Mouse (Mus musculus) heart, embryonic 11.5 days (tissue): ENCODE measurements around the gene Cyp8b1. TPM values are rescaled to one million over a fixed set of nuclear protein-coding genes. Genes with fewer than 3 reads are reported as not detected.

ENCODE experiments used
- ATAC-seq: fragments of 200-750 bp; cut with Nextera tagmentation; replicated peaks from 2 replicates; pipeline ENCODE4 v1.8.0; 2017; ENCODE audit warnings: moderate library complexity; ENCODE audit not compliant: insufficient number of reproducible peaks, low FRiP score, low TSS enrichment
- H3K27ac ChIP-seq: fragments of 300-500 bp; sonication (generic); 2 replicates; pipeline ENCODE4 v1.5.1; 2014; ENCODE audit warnings: mild to moderate bottlenecking, low read depth, low read length
- H3K27me3 ChIP-seq: fragments of 300-500 bp; sonication (generic); 2 replicates; pipeline ENCODE4 v1.6.1; 2014; ENCODE audit warnings: mild to moderate bottlenecking, low read length, mixed read lengths; ENCODE audit not compliant: control insufficient read depth, insufficient read depth
- H3K36me3 ChIP-seq: fragments of 300-500 bp; sonication (generic); 2 replicates; pipeline ENCODE4 v1.6.1; 2014; ENCODE audit warnings: mild to moderate bottlenecking, low read length, moderate library complexity, mixed read lengths; ENCODE audit not compliant: control insufficient read depth, insufficient read depth
- H3K4me1 ChIP-seq: fragments of 300-500 bp; sonication (generic); 2 replicates; pipeline ENCODE4 v1.6.1; 2014; ENCODE audit warnings: low read length; ENCODE audit not compliant: control insufficient read depth, insufficient read depth
- H3K4me2 ChIP-seq: fragments of 300-500 bp; sonication (generic); 2 replicates; pipeline ENCODE4 v1.6.1; 2014; ENCODE audit warnings: mild to moderate bottlenecking, moderate library complexity
- H3K4me3 ChIP-seq: fragments of 300-500 bp; sonication (generic); 2 replicates; pipeline ENCODE4 v1.5.1; 2014; ENCODE audit warnings: low read depth, low read length
- H3K9ac ChIP-seq: fragments of 300-500 bp; sonication (generic); 2 replicates; pipeline ENCODE4 v1.6.1; 2014; ENCODE audit warnings: mild to moderate bottlenecking, low read depth, low read length, moderate library complexity
- H3K9me3 ChIP-seq: fragments of 300-500 bp; sonication (generic); replicated peaks from 2 replicates; pipeline ENCODE4 v1.6.1; 2016; ENCODE audit warnings: low read length; ENCODE audit not compliant: control insufficient read depth
- WGBS: fragments of 180-500 bp; shearing (Covaris S2); extraction: QIAGEN DNeasy Blood & Tissue Kit; methylation state at CpG from one replicate; pipeline ENCODE4 v1.1.7; 2014; ENCODE audit not compliant: insufficient replicate concordance; 5-methylcytosine and 5-hydroxymethylcytosine counted together
- polyA plus RNA-seq: library from polyadenylated mRNA; unstranded; fragments of >200 nt; fragmentation: Nextera tagmentation; extraction: Ambion mirVana; gene quantifications from 2 replicates; pipeline ENCODE4 v1.2.1, GENCODE M21; 2014

Gene Cyp8b1
- polyA plus RNA-seq, 1 experiment from 2014 or later: not detected

DNA sequence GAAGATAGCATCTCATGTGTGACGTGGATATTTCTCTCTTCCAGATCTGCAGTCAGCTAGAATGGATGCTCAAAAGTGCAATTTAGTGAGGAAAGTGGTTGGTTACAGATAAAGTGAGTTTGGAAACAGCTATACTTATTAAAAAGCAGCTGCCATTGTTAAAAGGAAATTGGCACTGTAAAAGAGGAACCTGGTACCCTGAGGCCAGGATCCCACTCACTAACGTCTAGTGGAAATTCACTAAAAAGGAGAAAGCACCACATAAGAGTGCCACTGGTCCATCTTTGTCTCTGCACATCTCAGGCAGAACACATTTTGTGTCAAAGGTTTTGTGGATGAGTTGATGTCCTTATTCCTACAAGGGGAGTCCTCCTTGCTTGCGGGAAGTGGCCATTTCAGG, 27.5 kb upstream of the Cyp8b1 start:
- no peak overlapping the region for H3K4me3 ChIP-seq
- no peaks in the 10 kb centered on the region for H3K4me1 ChIP-seq
- H3K27ac ChIP-seq: no peak overlapping the region
- WGBS: 79% methylated on average over 3 of the region's 3 CpGs
- ATAC-seq: no peak
- H3K9ac ChIP-seq: no peak overlapping the region
- no peaks in the 10 kb centered on the region for H3K27me3 ChIP-seq
- no peaks in the 10 kb centered on the region for H3K36me3 ChIP-seq
- H3K9me3 ChIP-seq: no peaks in the 10 kb centered on the region
- H3K4me2 ChIP-seq: no peak overlapping the region

DNA sequence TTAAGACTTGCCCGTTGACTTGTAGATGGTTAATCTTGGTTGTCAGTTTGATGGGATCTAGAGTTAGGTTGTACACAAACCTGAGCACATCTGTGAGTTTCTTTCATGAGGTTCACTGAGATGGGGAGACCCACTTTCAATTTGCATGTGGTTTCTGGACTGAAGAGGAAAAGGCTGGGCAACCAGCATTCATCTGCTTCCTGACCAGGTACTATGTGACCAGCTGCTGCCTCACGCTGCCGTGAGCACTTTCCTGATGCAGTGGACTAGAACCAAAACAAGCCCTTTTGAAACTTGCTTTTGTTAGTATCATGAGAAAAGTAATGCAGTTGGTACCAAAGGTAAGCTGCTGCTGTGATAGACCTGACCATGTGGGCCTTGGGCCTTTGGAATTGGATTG, 26.9 kb upstream of the Cyp8b1 start:
- Histone ChIP-seq H3K36me3 (no peaks in the 10 kb centered on the region), H3K27me3 (no peaks in the 10 kb centered on the region), H3K27ac (no peak overlapping the region), H3K4me2 (no peak overlapping the region), H3K4me3 (no peak overlapping the region), H3K9ac (no peak overlapping the region), H3K4me1 (no peaks in the 10 kb centered on the region), H3K9me3 (no peaks in the 10 kb centered on the region)
- ATAC-seq: no peak
- 86% methylated on average over 3 of the region's 3 CpGs for WGBS

DNA sequence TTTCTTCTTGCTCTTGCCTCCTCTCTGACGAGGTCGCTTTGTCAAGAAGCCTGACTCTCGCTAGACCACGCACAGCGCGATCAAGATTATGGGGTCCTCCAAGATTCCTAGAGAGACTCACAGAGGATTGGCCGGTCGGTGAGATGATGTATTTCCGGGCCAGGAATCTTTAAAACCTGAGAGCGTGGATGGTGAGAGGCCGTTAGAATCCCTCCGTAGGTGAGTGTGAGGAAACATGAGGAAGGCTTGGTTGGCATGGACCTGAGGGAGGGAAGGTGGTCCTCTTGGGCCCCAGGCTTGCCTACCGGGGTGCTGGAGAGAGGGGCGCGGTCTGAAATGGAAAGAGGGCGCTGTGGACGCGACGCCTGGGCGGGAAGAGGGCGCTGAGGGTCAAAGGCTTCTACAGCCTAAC, 21.8 kb upstream of the Cyp8b1 start:
- Histone ChIP-seq H3K9ac (0 out of 2 replicates have a peak overlapping the region, but pooled peaks have one; percentile 43), H3K9me3 (no peaks in the 10 kb centered on the region), H3K4me2 (peak overlapping the region; percentile 60), H3K36me3 (no peaks in the 10 kb centered on the region), H3K27me3 (no peaks in the 10 kb centered on the region; the same call in 1 of the 2 replicates), H3K27ac (no peak overlapping the region), H3K4me1 (no peaks in the 10 kb centered on the region), H3K4me3 (peak overlapping the region; percentile 43)
- no peak for ATAC-seq
- WGBS: 48% methylated on average over 21 of the region's 21 CpGs

DNA sequence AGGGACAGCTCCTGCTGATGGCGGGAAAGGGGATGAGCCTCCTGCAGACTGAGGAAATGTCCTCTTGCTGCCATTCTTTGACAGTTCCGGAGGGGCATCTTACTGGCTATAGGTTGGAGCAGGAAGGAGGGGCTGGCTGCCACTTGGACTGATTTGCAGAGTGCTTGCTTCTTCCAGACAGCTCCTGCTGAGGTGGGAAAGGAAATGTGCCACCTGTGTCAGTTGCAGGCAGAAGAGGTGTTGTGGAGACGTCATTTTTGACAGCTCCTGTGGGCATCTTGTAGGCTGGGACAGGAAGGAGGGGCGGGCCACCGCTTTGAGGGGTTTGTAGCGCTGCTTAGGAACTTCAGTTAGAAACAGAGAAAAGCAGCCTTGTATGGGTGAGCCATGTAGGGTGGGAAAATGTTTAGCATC, 21.4 kb upstream of the Cyp8b1 start:
- H3K27me3 ChIP-seq: no peaks in the 10 kb centered on the region; the same call in 1 of the 2 replicates
- H3K9ac ChIP-seq: no peak overlapping the region
- 48% methylated on average over 6 of the region's 6 CpGs for WGBS
- peak overlapping the region; percentile 43 for H3K4me3 ChIP-seq
- no peaks in the 10 kb centered on the region for H3K36me3 ChIP-seq
- no peaks in the 10 kb centered on the region for H3K4me1 ChIP-seq
- no peaks in the 10 kb centered on the region for H3K9me3 ChIP-seq
- ATAC-seq: no peak
- no peak overlapping the region for H3K27ac ChIP-seq
- peak overlapping the region; percentile 60 for H3K4me2 ChIP-seq

DNA sequence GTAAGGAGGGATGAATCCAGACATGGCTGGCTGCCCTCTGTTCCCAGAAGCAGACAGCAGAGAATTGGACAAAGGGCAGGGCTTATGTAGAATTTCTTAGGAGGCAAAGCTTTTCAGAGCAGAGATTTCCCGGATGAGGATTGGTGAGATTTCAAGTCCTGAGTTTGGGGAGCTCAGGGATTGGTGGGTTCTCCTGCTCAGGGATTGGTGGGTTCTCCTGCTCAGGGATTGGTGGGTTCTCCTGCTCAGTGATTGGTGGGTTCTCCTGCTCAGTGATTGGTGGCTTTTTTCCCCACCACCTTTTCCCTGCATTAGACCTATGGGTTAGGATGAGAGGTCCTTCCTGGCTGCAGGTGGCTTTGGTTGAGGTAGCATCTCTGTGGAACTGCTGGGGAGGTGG, 20.8 kb upstream of the Cyp8b1 start:
- no peak for ATAC-seq
- Histone ChIP-seq H3K27ac (no peak overlapping the region), H3K9me3 (no peaks in the 10 kb centered on the region), H3K4me2 (no peak overlapping the region), H3K4me3 (no peak overlapping the region), H3K4me1 (no peaks in the 10 kb centered on the region), H3K27me3 (no peaks in the 10 kb centered on the region; the same call in 1 of the 2 replicates), H3K36me3 (no peaks in the 10 kb centered on the region), H3K9ac (no peak overlapping the region)
- WGBS: 73% methylated on average over 1 of the region's 1 CpGs

DNA sequence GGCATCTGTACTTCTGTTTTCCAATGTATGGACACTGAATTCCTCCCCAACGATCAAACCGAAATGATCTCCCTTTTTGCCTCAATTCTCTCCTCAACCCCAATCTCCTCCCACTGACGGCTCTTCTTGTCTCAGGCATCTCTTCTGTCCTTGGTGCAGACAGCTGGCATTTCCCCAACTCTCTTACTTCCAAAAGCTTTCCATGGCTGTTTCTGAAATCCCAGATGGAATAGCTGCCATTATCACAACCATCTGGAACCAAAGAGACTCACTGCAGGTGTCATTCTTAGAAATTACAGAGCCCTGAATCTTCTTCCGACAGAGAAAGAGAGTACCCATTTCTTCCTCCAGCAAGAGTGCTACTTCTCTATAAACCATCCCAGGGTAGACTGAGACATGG, 18.8 kb upstream of the Cyp8b1 start:
- H3K9ac ChIP-seq: no peak overlapping the region
- H3K27me3 ChIP-seq: no peaks in the 10 kb centered on the region; the same call in 1 of the 2 replicates
- H3K4me2 ChIP-seq: no peak overlapping the region
- WGBS: 69% methylated on average over 4 of the region's 4 CpGs
- no peaks in the 10 kb centered on the region for H3K36me3 ChIP-seq
- no peaks in the 10 kb centered on the region for H3K4me1 ChIP-seq
- H3K4me3 ChIP-seq: no peak overlapping the region
- H3K27ac ChIP-seq: no peak overlapping the region
- no peaks in the 10 kb centered on the region for H3K9me3 ChIP-seq
- no peak for ATAC-seq

DNA sequence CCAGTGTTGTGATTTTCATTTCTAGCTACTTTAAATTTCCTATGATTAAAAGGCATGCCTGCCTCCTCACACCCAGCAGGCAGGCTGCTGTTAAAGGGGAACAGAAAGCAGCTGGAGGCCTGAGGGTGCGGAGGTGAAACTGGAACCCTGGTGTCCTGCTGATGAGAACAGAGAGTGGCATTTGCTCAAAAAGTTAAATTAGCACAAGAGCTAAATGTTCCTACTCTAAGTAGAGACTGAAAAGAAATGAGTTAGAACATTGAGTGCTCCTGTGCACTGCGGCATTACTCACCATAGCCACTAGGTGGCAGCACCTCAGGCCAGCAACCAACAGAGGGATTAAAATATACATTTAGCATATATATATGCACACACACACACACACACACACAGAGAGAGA, 12.4 kb upstream of the Cyp8b1 start:
- no peak for ATAC-seq

DNA sequence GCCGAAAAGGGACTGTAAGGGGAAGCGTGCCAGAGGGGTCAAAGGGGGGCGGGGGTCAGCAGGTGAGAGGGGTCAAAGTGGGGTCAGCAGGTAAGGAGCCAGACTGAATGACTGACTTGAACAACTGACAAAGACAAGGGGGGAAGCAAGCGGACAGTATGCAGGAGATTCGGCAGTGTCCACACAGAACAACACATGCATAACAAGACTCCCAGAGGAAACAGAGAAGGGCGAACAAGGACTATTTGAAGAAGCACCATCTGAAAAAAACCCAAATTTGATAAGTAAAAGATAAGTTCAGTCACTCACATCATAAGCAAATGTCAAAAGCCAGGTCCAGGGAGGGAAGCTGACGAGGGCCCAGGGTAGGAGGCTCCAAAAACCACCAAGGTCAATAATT, 11.6 kb upstream of the Cyp8b1 start:
- Histone ChIP-seq H3K4me3 (no peak overlapping the region), H3K36me3 (no peaks in the 10 kb centered on the region), H3K4me2 (no peak overlapping the region), H3K27me3 (peaks cover 3% of the 10 kb centered on the region; the same call in 1 of the 2 replicates), H3K9ac (no peak overlapping the region), H3K4me1 (0 out of 2 replicates have a peak, but pooled peaks cover 3% of the 10 kb centered on the region), H3K27ac (no peak overlapping the region), H3K9me3 (no peaks in the 10 kb centered on the region)
- no peak for ATAC-seq
- 76% methylated on average over 7 of the region's 7 CpGs for WGBS

More for the DNA sequence above, 12.4 kb upstream of the Cyp8b1 start:
- Histone ChIP-seq H3K9me3 (no peaks in the 10 kb centered on the region), H3K27me3 (peaks cover 3% of the 10 kb centered on the region; the same call in 1 of the 2 replicates), H3K4me1 (0 out of 2 replicates have a peak, but pooled peaks cover 3% of the 10 kb centered on the region), H3K9ac (no peak overlapping the region), H3K36me3 (no peaks in the 10 kb centered on the region), H3K4me3 (no peak overlapping the region), H3K4me2 (no peak overlapping the region), H3K27ac (no peak overlapping the region)
- 21% methylated on average over 2 of the region's 2 CpGs for WGBS

DNA sequence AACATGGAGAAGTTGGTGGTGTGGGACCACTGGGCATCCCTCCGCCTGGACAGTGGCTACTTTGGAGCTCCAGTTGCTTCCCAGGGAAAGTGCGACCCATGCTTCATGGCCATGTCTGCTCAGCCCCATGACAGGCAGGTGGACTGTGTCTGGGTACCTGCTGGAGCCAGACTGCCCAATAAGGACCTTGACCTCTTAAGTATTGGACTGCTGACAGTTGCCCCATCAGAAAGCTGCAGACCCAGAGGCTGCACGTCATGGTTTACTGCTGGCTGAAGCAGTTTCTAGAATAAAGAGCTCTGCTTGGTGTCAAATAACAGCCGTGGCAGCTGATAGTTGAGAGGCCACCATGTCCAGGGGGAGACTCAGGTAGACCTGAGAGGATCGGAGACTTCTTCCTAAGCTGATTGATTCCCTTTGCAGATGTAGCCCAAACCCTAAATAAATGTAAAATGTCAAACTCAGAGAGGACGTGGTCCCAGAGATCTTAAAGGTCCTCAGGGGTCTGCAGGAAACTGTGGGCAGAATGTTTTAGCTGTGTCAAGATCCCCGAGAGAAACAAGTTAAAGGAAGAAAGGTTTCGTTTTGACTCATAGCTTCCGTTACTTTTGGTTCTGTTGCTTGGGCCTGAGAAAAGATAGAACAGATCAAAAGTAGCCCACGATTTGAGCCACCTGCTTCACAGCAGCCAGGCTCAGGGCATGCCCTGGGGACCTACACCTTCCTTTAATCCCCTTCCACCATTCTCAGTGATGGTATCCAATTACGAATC, 10.7 kb upstream of the Cyp8b1 start:
- H3K27ac ChIP-seq: no peak overlapping the region
- WGBS: 54% methylated on average over 11 of the region's 11 CpGs
- no peak overlapping the region for H3K4me2 ChIP-seq
- 0 out of 2 replicates have a peak, but pooled peaks cover 3% of the 10 kb centered on the region for H3K4me1 ChIP-seq
- ATAC-seq: no peak
- H3K4me3 ChIP-seq: no peak overlapping the region
- H3K9me3 ChIP-seq: no peaks in the 10 kb centered on the region
- H3K27me3 ChIP-seq: peaks cover 3% of the 10 kb centered on the region; the same call in 1 of the 2 replicates
- H3K36me3 ChIP-seq: no peaks in the 10 kb centered on the region
- no peak overlapping the region for H3K9ac ChIP-seq
